Mouse (Mus musculus) embryo, embryonic 9.5 days (tissue): ENCODE data around the gene Slco3a1.

ENCODE experiments used
- DNase-seq: peaks from one replicate; pipeline ENCODE4 v3.0.0-alpha.2; 2017; ENCODE audit errors: extremely low spot score

Gene Slco3a1

GRCm38 (mm10) chr7:74486083-74486482, 68.5 kb downstream of the Slco3a1 start:
- no peak for DNase-seq

DNA sequence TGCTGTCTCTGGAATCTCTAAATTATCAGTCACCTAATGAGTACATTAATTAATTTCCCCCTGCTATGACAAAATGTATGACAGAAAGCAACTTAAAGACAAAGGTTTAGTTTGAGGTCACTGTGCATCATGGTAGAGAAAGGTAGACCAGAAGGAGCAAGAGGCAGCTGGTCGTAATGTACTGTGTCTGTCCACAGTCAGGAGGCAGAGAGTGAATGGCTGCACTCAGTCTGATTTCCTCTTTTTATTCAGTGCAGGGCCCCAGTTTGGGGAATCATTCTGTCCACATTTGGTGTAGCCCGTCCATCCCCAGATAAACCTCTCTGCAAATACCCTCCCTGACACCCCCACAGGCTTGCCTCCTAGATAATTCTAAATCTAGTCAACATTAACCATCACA, 68.9 kb downstream of the Slco3a1 start:
- DNase-seq, result no peak

DNA sequence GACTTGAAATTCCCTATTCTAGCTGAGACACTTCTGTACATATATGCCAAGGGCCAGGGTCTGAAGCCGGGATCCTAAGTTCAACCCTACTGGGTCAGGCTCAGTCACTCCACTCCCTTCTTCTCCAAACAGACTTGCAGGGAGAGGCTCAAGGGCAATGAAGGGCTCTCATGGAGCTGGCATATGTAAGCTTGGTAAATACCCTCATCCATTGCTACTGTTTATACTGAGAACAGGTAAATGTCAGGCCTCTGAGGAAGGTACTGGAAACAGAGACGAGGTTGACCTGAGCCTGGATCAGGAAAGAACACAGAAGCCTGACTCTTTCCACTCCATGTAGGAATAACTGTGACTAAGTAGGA, 70.6 kb downstream of the Slco3a1 start:
- no peak for DNase-seq

DNA sequence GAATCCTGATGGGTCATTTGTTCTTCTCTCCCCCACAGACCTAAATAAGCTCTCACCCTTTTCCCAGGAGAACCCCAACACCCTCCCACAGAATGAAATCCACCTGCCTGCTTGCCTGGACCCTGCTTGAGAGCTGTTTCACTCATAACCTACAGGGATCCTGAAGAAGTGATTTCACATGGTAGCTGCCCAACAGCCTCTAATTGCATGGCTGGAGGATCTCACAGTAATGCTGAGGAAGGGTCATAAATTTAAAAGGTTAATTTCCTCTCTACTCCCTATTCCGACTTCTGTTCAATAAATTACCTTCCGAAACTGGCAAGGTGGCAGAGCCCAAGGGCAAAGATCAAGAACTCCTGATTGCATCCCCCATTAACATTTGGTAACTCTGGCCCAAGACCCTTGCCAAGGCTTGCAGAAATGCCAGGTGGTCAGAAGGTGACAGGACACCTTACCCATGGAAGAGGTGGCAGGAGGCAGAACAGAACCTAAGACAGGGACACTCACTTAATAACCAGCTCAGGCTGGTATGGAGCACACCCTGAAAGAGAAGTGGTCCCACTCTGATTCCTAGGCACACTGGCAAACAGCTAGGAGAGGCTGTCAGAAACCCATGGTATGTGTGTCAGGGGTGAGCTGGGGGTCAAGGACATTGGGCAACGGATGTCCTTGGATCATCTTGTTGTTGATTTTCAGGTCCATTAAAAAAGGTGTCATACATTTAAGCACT, 71.1 kb downstream of the Slco3a1 start:
- no peak for DNase-seq

DNA sequence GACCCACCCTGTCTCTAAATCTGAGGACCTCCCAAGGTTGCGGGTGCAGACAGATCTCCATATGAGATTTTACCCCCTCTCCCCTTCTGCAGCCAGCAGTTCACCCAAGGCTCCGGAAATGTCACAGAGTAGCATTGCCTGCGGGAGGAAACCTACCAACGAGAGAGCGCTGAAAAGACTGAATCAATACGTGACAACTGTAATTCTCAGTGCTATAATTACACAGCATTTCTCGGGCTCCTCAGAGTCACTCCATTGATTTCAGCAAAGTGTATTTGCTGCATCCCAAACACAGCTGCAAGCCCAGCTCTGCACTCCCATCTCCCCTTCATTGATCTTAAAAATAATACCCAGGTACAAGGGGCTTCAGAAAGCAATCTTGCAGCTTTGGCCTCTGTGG, 82.8 kb downstream of the Slco3a1 start:
- no peak for DNase-seq

DNA sequence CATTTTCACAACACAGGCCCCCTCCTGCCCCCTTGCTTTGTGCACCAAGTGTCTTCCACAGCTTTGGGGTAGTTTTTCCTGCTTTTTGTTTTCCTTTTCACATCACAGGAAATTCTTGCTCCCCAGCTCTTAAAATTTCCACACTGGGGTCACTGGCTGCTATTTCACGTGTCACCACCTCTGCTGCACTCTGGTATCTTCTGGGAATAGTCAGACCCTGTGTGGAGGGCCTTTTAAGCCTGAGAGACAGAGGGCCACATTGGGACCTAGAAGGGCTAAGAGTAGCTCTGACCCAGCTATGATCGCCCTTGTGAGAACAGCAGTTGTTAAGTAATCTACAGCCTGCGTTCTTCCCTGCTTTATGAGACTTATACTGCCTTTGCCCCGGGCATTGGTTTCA, 87.7 kb downstream of the Slco3a1 start:
- DNase-seq, result no peak

- no peak for DNase-seq
Measured at GRCm38 (mm10) chr7:74464638-74465037, 89.9 kb downstream of the Slco3a1 start.

DNA sequence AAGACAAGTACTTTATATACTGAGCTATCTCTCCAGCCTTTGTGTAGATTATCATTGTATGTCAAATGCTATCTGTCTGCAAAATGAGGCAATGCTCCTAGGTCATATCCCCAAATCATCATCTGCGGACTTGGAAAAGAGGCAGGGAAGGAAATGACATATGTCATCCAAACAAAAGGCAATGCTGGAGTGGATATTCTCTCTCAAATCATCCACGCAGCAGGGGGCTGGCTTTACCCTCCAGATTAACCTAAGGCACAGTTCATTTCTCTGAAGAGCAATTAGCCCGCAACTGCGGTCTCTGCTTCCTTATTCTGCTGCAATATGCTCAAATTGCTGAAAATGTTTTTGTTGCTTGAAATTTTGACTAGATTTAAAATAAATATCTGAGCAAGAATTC, 92.1 kb downstream of the Slco3a1 start:
- DNase-seq, result no peak

GRCm38 (mm10) chr7:74461736-74462135, 92.8 kb downstream of the Slco3a1 start:
- no peak for DNase-seq

- DNase-seq, result no peak
Measured at GRCm38 (mm10) chr7:74461146-74461545, 93.4 kb downstream of the Slco3a1 start.

- no peak for DNase-seq
Measured at GRCm38 (mm10) chr7:74459812-74460211, 94.8 kb downstream of the Slco3a1 start.

DNA sequence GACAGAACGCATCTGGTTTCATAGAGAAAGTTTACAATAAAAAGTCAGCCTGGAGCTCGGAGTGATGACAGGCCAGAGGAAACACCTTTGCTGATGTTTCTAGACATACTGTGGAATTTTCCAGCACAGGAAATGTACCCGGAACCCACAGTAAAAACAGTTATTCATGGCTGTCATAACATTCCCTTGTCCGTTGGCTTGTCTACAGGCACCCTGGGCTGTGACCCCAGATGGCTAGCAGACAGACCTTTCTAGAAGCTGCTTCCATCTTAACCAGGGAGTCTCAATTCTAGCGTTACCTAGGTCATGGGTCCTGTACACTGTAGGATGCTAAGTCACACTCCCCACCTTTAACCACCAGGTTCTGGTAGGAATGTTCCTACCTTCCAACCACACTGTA, 95.3 kb downstream of the Slco3a1 start:
- DNase-seq, result no peak

- no peak for DNase-seq
Measured at GRCm38 (mm10) chr7:74458475-74459221, 95.9 kb downstream of the Slco3a1 start.

GRCm38 (mm10) chr7:74457347-74457975, 97.1 kb downstream of the Slco3a1 start:
- DNase-seq, result no peak

- DNase-seq, result no peak
Measured at GRCm38 (mm10) chr7:74456781-74457180, 97.8 kb downstream of the Slco3a1 start.

DNA sequence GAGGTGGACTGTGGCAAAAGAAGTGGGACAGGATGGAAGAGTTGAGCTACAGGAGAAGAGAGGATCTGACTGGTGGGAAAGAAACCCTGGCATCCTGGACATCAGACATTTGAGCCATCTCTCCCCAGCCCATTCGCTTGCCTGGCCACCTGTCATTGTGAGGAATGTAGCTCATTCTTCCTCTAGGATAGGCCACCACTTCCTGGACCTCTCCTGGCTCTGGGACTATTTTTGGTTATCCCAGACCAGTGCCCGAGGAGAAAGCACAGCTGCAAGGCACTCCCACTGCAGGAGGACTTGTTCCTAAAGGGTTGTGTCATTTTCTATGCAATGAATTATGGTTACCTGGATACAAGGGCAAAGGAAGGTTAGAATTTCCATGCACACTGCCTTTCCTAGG, 103.5 kb downstream of the Slco3a1 start:
- no peak for DNase-seq

DNA sequence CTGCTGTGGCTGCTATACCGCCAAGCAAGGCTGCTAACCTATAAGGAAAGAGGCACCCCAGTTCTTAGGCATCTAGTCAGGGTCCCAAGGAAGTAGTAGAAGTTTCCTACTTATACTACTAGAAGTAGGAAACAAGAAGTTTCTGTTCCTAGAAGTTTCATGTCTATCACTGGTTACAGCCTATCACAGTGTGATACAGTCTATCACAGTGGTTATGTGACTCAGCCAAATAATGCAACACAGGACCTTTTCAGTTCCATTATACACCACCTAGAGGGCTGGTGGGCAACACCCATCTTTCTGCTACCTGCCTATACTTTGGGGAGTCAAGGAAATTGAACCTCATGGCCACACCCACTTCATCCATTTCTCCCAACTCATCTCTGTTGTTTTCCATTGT, 104.8 kb downstream of the Slco3a1 start:
- DNase-seq, result no peak

DNA sequence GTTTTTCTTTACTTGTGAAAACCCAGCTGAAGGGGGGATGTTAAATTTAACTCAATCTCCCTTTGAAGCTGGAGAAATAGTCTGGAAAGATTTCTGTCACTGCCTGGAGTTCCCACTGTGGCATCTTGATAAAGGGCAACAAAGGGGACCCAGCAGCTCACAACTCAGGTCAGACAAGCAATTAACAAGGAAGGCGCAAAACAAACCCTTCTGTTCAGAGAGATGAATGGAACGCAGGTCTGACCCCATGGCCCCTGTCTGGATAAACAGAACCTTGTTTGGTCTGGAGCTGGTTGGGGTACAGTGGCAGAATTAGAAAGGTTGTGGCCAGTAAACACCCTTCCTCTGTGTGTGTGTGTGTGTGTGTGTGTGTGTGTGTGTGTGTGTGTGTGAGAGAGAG, 106.8 kb downstream of the Slco3a1 start:
- peak; percentile 65 for DNase-seq

GRCm38 (mm10) chr7:74445148-74445547, 109.4 kb downstream of the Slco3a1 start:
- no peak for DNase-seq

GRCm38 (mm10) chr7:74442380-74442779, 112.2 kb downstream of the Slco3a1 start:
- DNase-seq, result no peak

DNA sequence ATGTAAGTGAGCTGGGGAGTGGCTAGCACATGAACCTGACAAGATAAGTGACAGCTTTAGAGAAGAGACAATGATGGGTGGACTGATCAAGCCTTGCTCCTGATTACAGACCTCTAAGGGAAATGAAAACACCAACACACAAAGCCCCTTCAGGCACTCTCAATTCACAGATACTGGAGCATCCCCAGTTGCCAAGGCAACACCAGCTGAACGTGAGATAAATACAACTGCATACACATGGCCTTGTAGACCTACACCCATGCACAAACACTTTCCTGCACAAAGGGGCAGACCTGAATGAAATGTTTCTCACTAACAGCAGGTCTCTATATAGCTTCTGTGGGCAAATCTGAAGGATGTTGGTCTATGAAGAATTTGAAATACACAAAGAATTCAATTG, 117.0 kb downstream of the Slco3a1 start:
- no peak for DNase-seq

DNA sequence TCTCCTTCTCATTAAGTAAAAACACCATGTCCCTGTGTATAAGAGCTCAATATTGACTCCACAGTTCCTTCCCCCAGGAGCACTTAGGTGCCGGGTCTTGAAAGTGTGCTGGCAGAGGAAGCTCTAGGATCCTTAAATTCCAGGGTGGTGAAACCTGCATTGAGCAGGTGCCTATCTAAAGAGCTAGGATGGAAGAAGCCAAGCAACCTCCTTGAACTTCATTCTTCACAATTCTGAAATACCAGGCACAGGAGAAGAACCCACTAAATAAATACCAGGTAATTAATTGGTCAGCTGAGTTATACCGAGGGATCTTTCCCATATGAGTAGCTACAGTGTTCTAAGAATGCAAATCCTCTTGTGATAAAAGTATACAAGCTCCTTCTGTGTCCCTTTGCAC, 117.9 kb downstream of the Slco3a1 start:
- DNase-seq, result no peak

DNA sequence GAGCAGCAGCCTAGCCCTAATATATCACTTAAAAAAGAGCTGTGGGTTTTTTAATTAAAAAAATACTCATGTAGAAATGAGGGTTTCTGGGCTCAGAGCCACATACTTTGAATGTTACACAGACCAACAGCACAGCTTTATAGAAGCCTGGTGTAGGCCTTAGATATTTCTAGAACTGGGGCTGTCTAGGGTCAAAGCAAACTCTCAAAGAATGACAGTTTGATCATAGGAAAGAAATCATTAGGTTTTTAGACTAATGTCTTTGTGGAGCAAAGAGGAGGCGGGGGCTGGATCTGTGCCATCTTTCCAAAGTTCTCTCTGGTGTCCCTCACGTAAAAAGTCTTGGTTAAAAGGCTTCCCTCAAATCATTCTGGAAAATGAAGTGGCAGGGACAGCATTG, 121.6 kb downstream of the Slco3a1 start:
- no peak for DNase-seq
